Mouse (Mus musculus) intestine, postnatal 0 days (tissue): ENCODE measurements around the gene Osm. TPM values are rescaled to one million over a fixed set of nuclear protein-coding genes. Genes with fewer than 3 reads are reported as not detected.

ENCODE experiments used
- ATAC-seq: fragments of 200-750 bp; cut with Nextera tagmentation; 2 replicates; pipeline ENCODE4 v1.8.0; 2017; ENCODE audit warnings: mild to moderate bottlenecking, moderate TSS enrichment, moderate library complexity
- H3K27ac ChIP-seq: fragments of 300-500 bp; sonication (generic); 2 replicates; pipeline ENCODE4 v1.5.1; 2014; ENCODE audit warnings: mild to moderate bottlenecking, low read depth, low read length, moderate library complexity
- H3K27me3 ChIP-seq: fragments of 300-500 bp; sonication (generic); replicated peaks from 2 replicates; pipeline ENCODE4 v1.6.1; 2014; ENCODE audit warnings: low read length, mixed read lengths; ENCODE audit not compliant: control insufficient read depth, insufficient read depth
- H3K36me3 ChIP-seq: fragments of 300-500 bp; sonication (generic); 2 replicates; pipeline ENCODE4 v1.6.1; 2014; ENCODE audit warnings: mild to moderate bottlenecking, moderate library complexity; ENCODE audit not compliant: control insufficient read depth, insufficient read depth
- H3K4me1 ChIP-seq: fragments of 300-500 bp; sonication (generic); replicated peaks from 2 replicates; pipeline ENCODE4 v1.6.1; 2014; ENCODE audit warnings: antibody characterized with exemption, low read length, mixed read lengths; ENCODE audit not compliant: control insufficient read depth, insufficient read depth
- H3K4me2 ChIP-seq: fragments of 300-500 bp; sonication (generic); replicated peaks from 2 replicates; pipeline ENCODE4 v1.6.1; 2014; ENCODE audit warnings: low read depth, mild to moderate bottlenecking, moderate library complexity
- H3K4me3 ChIP-seq: fragments of 300-500 bp; sonication (generic); 2 replicates; pipeline ENCODE4 v1.5.1; 2014; ENCODE audit warnings: low read depth, low read length
- H3K9ac ChIP-seq: fragments of 300-500 bp; sonication (generic); 2 replicates; pipeline ENCODE4 v1.6.1; 2014; ENCODE audit warnings: mild to moderate bottlenecking, low read depth, low read length
- H3K9me3 ChIP-seq: fragments of 300-500 bp; sonication (generic); 2 replicates; pipeline ENCODE4 v1.6.1; 2016; ENCODE audit warnings: mixed run types; ENCODE audit not compliant: control insufficient read depth
- CTCF ChIP-seq: sonication (generic); IDR thresholded peaks from 2 replicates; pipeline ENCODE4 v1.5.1; 2016; ENCODE audit warnings: low read depth, mild to moderate bottlenecking, control low read depth, antibody characterized with exemption, moderate library complexity
- WGBS: fragments of 180-500 bp; shearing (Covaris S2); extraction: QIAGEN DNeasy Blood & Tissue Kit; methylation state at CpG from one replicate; pipeline ENCODE4 v1.1.7; 2014; 5-methylcytosine and 5-hydroxymethylcytosine counted together
- polyA plus RNA-seq: library from polyadenylated mRNA; unstranded; fragments of >200 nt; fragmentation: Nextera tagmentation; extraction: Ambion mirVana; gene quantifications from 2 replicates; pipeline ENCODE4 v1.2.1, GENCODE M21; 2015

Osm gene
- polyA plus RNA-seq, 1 experiment from 2014 or later, result 0.20 TPM

DNA sequence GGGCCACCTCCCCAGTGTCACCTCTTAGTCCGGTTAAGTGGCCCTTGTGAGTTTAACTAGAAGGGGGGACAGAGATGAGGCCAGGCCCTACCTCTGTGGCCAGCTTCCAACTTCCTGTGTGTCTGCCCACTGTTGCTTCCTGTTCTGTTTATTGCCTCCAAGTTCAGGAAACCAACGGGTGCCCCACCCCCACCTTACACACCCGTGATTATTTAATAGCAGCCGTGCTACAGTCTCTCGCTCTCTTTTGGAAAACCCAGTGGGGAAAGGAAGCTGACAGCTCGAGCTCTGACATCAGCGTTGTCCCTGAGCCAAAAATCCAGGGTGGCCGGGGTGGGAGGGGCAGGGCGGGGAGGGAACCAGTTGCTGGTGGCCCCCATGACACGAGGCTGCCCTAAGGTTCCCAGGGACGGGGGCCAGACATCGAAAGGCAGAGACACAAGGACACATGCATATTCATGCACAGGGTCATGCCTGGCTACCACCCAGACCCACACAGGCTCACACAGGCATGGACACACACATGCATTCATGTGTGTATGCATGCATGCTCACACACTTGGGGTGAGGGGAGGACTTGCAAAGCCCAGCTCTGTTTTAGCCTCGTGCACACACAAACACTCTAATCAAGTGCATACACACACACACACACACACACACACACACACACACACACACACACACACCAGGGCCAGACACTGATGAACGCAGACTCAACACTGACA lies 24.4 kb downstream of the Osm start:
- no peaks in the 10 kb centered on the region for H3K9me3 ChIP-seq
- H3K4me3 ChIP-seq, result no peak overlapping the region
- peaks cover 28% of the 10 kb centered on the region for H3K4me1 ChIP-seq
- 13% methylated on average over 14 of the region's 14 CpGs for WGBS
- H3K4me2 ChIP-seq, result peak overlapping the region; percentile 61
- no peaks in the 10 kb centered on the region for H3K27me3 ChIP-seq
- ATAC-seq, result no peak
- TF ChIP-seq CTCF, result no peak
- no peak overlapping the region for H3K9ac ChIP-seq
- H3K27ac ChIP-seq, result peak overlapping the region; percentile 54; the same call in 1 of the 2 replicates
- no peaks in the 10 kb centered on the region for H3K36me3 ChIP-seq

DNA sequence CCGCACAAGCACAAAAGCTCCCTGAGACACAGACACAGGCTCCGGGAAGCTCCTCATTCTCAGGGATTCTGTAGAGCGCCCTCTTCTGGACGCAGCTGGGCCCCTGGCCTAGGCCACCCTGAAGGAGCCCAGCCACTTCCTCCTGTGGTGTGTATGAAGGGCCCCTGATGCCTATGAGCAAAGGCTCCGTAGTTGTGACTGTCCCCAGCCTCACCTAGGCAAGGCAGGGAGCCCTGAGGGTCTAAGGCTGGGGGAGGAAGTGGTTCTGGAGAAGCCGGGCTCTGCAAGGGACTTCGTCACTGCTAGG lies 24.9 kb downstream of the Osm start:
- 0 out of 2 replicates have a peak, but pooled peaks have one; percentile 11 for ATAC-seq
- Histone ChIP-seq H3K4me3 (no peak overlapping the region), H3K9me3 (no peaks in the 10 kb centered on the region), H3K27me3 (no peaks in the 10 kb centered on the region), H3K9ac (no peak overlapping the region), H3K4me2 (no peak overlapping the region), H3K4me1 (peaks cover 33% of the 10 kb centered on the region), H3K36me3 (no peaks in the 10 kb centered on the region), H3K27ac (no peak overlapping the region)
- TF ChIP-seq CTCF, result peak; percentile 79
- 50% methylated on average over 7 of the region's 7 CpGs for WGBS

- Histone ChIP-seq H3K27ac (no peak overlapping the region), H3K4me3 (no peak overlapping the region), H3K4me1 (peaks cover 35% of the 10 kb centered on the region), H3K9ac (no peak overlapping the region), H3K36me3 (no peaks in the 10 kb centered on the region), H3K27me3 (no peaks in the 10 kb centered on the region), H3K9me3 (no peaks in the 10 kb centered on the region), H3K4me2 (no peak overlapping the region)
- ATAC-seq, result no peak
- WGBS, result 27% methylated on average over 5 of the region's 5 CpGs
- TF ChIP-seq CTCF, result peak; percentile 60
Measured at GRCm38 (mm10) chr11:4261969-4262368, 25.7 kb downstream of the Osm start.

DNA sequence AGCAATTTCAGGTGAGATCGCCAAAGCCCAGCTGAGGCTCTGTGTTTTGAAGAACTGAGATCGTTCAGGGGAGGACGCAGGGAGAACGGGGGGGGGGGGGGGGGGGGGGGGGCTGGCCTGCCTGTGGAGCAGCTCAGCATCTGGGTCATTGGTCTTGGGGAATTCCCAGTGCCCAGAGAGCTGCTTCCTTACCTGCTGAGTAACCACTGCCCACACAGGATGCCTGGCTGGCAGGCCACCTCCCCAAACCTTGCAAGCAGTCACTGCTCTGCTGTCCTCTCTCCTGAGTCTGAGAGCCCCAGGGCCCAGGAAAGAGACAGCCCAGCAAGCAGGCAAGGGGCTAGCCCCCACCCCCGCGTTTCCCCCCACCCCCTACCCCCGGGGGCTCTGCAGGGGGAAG lies 26.6 kb downstream of the Osm start:
- H3K27me3 ChIP-seq, result no peaks in the 10 kb centered on the region
- no peak overlapping the region for H3K9ac ChIP-seq
- no peaks in the 10 kb centered on the region; the same call in 1 of the 2 replicates for H3K36me3 ChIP-seq
- peaks cover 35% of the 10 kb centered on the region for H3K4me1 ChIP-seq
- 32% methylated on average over 7 of the region's 7 CpGs for WGBS
- no peak overlapping the region for H3K4me3 ChIP-seq
- ATAC-seq, result no peak
- no peak overlapping the region for H3K27ac ChIP-seq
- H3K4me2 ChIP-seq, result no peak overlapping the region; the same call in 1 of the 2 replicates
- H3K9me3 ChIP-seq, result no peaks in the 10 kb centered on the region
- TF ChIP-seq CTCF, result no peak

GRCm38 (mm10) chr11:4263296-4263695 lies 27.1 kb downstream of the Osm start:
- Histone ChIP-seq H3K4me1 (peaks cover 35% of the 10 kb centered on the region), H3K4me2 (no peak overlapping the region; the same call in 1 of the 2 replicates), H3K9me3 (no peaks in the 10 kb centered on the region), H3K27ac (peak overlapping the region; percentile 21; the same call in 1 of the 2 replicates), H3K27me3 (no peaks in the 10 kb centered on the region), H3K36me3 (no peaks in the 10 kb centered on the region; the same call in 1 of the 2 replicates), H3K9ac (no peak overlapping the region), H3K4me3 (no peak overlapping the region)
- 6% methylated on average over 1 of the region's 1 CpGs for whole genome bisulfite sequencing
- ATAC-seq, result no peak
- no peak for TF ChIP-seq CTCF

GRCm38 (mm10) chr11:4264066-4264465 lies 27.8 kb downstream of the Osm start:
- WGBS, result 28% methylated on average over 7 of the region's 7 CpGs
- H3K27me3 ChIP-seq, result no peaks in the 10 kb centered on the region
- TF ChIP-seq CTCF, result no peak
- no peaks in the 10 kb centered on the region for H3K9me3 ChIP-seq
- peaks cover 34% of the 10 kb centered on the region for H3K4me1 ChIP-seq
- H3K4me3 ChIP-seq, result no peak overlapping the region
- H3K9ac ChIP-seq, result no peak overlapping the region
- peaks cover 3% of the 10 kb centered on the region; the same call in 1 of the 2 replicates for H3K36me3 ChIP-seq
- H3K4me2 ChIP-seq, result peak overlapping the region; percentile 6; the same call in 1 of the 2 replicates
- ATAC-seq, result no peak
- H3K27ac ChIP-seq, result peak overlapping the region; percentile 21; the same call in 1 of the 2 replicates
